Mouse (Mus musculus) left cerebral cortex, adult 9 months (tissue): ENCODE results near the gene Ifit1bl2.
"Not testable (repeated sequence)": the region's sequence is repeated elsewhere in the genome, so short reads cannot be mapped to it uniquely, and the experiment has no call there.

ENCODE experiments used
- DNase-seq, 2 experiments: peaks; one replicate each; pipeline ENCODE4 v3.0.0; 2022; ENCODE audit warnings: low spot score in 2 of 2

Gene Ifit1bl2

GRCm38 (mm10) chr19:34640623-34641022 lies at the start of gene Ifit1bl2, which contains the start of gene Ifit1:
Gene Ifit1bl2, minus strand, starts transcription at chr19:34640743.
Gene Ifit1, plus strand, starts transcription at chr19:34640871.
- DNase-seq, result no peak

- no peak for DNase-seq
Observed at GRCm38 (mm10) chr19:34685530-34685929, 45.0 kb upstream of the Ifit1bl2 start.

GRCm38 (mm10) chr19:34684857-34685256 lies 44.3 kb upstream of the Ifit1bl2 start:
- peak in 1 of 2 experiments; percentile 62 for DNase-seq

- no peak for DNase-seq
Observed at GRCm38 (mm10) chr19:34678428-34678827, 37.9 kb upstream of the Ifit1bl2 start.

- no peak for DNase-seq
Observed at GRCm38 (mm10) chr19:34673476-34673875, 32.9 kb upstream of the Ifit1bl2 start.

GRCm38 (mm10) chr19:34666127-34666526 lies 25.6 kb upstream of the Ifit1bl2 start:
- DNase-seq, result peak in 1 of 2 experiments; percentile 80

- DNase-seq, result no peak
Observed at GRCm38 (mm10) chr19:34662740-34663139, 22.2 kb upstream of the Ifit1bl2 start.

- DNase-seq, result peak in 1 of 2 experiments; percentile 61
Observed at GRCm38 (mm10) chr19:34662067-34662507, 21.5 kb upstream of the Ifit1bl2 start.

- DNase-seq, result no peak
Observed at GRCm38 (mm10) chr19:34656511-34657298, 16.2 kb upstream of the Ifit1bl2 start.

GRCm38 (mm10) chr19:34655227-34655805 lies 14.8 kb upstream of the Ifit1bl2 start:
- DNase-seq, result no peak

- no peak for DNase-seq
Observed at GRCm38 (mm10) chr19:34650997-34651396, 10.5 kb upstream of the Ifit1bl2 start.

GRCm38 (mm10) chr19:34650276-34650675 lies 9.7 kb upstream of the Ifit1bl2 start:
- DNase-seq, result no peak

- DNase-seq, result not testable (repeated sequence)
Observed at GRCm38 (mm10) chr19:34647630-34648029, 7.1 kb upstream of the Ifit1bl2 start.

GRCm38 (mm10) chr19:34642616-34643015 lies 2.1 kb upstream of the Ifit1bl2 start:
- no peak for DNase-seq

- peak in 1 of 2 experiments; percentile 71 for DNase-seq
Observed at GRCm38 (mm10) chr19:34636933-34637557, 3.5 kb downstream of the Ifit1bl2 start.

- no peak for DNase-seq
Observed at GRCm38 (mm10) chr19:34633484-34633883, 7.1 kb downstream of the Ifit1bl2 start.

- DNase-seq, result no peak
Observed at GRCm38 (mm10) chr19:34631487-34631886, 9.1 kb downstream of the Ifit1bl2 start.

- no peak for DNase-seq
Observed at GRCm38 (mm10) chr19:34627496-34627895, 13.0 kb downstream of the Ifit1bl2 start.

GRCm38 (mm10) chr19:34624663-34625062 lies 15.9 kb downstream of the Ifit1bl2 start:
- no peak for DNase-seq

GRCm38 (mm10) chr19:34623781-34624180 lies 16.8 kb downstream of the Ifit1bl2 start:
- DNase-seq, result no peak

- DNase-seq, result no peak
Observed at GRCm38 (mm10) chr19:34620871-34621270, 19.7 kb downstream of the Ifit1bl2 start.

GRCm38 (mm10) chr19:34612243-34613001 lies 28.1 kb downstream of the Ifit1bl2 start:
- not testable (repeated sequence) for DNase-seq
